Mouse (Mus musculus) bone marrow, adult 2 months (tissue): ENCODE measurements around the gene Bloc1s2. TPM values are rescaled to one million over a fixed set of nuclear protein-coding genes. Genes with fewer than 3 reads are reported as not detected.

Source experiments
- H3K27ac ChIP-seq: fragments of 200-500 bp; 2 replicates; pipeline ENCODE4 v1.5.1; 2012; ENCODE audit warnings: low read depth, mild to moderate bottlenecking, control low read depth, inconsistent platforms, low read length; ENCODE audit not compliant: control insufficient read depth, poor library complexity, insufficient read depth
- H3K4me1 ChIP-seq: fragments of 200-500 bp; 2 replicates; pipeline ENCODE4 v1.6.1; 2011; ENCODE audit warnings: low read length; ENCODE audit not compliant: control insufficient read depth, insufficient read depth
- H3K4me3 ChIP-seq: fragments of 200-500 bp; replicated peaks from 2 replicates; pipeline ENCODE3; 2011; ENCODE audit warnings: mild to moderate bottlenecking, low read depth, low read length, control low read depth; ENCODE audit not compliant: control insufficient read depth
- CTCF ChIP-seq: fragments of 200-500 bp; IDR thresholded peaks from 2 replicates; pipeline ENCODE4 v1.5.1; 2011; ENCODE audit warnings: low read length, control low read depth; ENCODE audit not compliant: control insufficient read depth, insufficient read depth
- POLR2A ChIP-seq: fragments of 200-500 bp; IDR thresholded peaks from 2 replicates; pipeline ENCODE4 v1.6.1; 2011; ENCODE audit warnings: low read depth, mild to moderate bottlenecking, control low read depth, low read length, borderline replicate concordance; ENCODE audit not compliant: control insufficient read depth
- WGBS: fragments of 180-500 bp; shearing (Covaris S2); methylation state at CpG from one replicate; pipeline ENCODE4 v1.1.7; 2018; 5-methylcytosine and 5-hydroxymethylcytosine counted together
- polyA plus RNA-seq: library from polyadenylated mRNA; stranded (reverse); fragments of >200 nt; gene quantifications from 2 replicates; pipeline ENCODE4 v1.2.4, GENCODE M21; 2011; ENCODE audit warnings: low replicate concordance; ENCODE audit not compliant: missing spikeins, insufficient read depth, insufficient read length

Gene Bloc1s2
- 40.9 and 78.0 TPM in 2 replicates for polyA plus RNA-seq

DNA sequence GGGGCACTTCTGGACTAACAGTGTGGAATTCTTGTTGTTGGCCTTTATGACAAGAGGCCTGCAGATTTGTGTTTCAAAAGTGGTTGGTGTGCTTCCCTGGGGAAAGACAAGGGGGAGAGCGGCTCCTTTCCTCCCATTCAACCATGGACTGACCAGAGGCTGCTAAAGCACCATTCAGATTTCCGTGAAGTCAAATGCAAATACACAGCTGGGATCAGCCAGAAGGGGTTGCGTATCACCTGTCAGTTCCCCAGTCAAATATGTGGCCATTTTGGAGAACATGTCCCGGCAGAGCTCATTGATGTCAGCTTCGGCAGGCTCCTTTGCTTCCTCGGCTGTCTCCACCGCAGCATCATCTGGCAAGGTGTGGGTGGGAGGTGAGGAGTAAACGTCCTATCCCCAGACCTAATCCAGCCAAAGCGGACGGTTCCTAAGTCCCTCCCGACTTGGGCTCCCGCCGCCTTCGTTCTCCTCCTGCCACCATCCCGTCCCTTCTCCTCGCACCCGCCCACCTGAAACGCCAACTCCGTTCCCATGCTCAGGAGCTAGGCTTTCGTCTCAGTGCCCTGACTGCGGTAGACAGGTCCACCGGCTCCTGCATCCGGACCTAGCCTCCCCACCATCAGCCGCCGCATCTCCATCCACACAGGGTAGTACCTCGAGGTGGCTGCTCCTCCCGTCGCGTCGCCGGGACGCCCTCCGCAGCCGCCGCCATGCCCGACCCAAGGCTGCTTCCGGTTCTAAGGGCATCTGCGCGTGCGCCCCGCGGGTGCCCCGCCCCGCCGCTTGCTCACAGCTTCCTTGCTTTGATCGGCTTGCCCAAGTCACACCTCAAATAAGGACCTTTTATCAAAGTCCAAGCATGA is at the start of gene Bloc1s2:
Gene Bloc1s2 (minus strand): TSS at position 745 of the 866 bp plus-strand sequence.
- TF ChIP-seq CTCF (no peak), POLR2A (peak; percentile 78; the same call in 1 of the 2 replicates)
- Histone ChIP-seq H3K27ac (peak within 1 kb of the TSS; percentile 44), H3K4me3 (peak within 1 kb of the TSS; percentile 96), H3K4me1 (peaks cover 2% of the 10 kb centered on the region; the same call in 1 of the 2 replicates)
- 1% methylated on average over 46 of the region's 46 CpGs for WGBS

DNA sequence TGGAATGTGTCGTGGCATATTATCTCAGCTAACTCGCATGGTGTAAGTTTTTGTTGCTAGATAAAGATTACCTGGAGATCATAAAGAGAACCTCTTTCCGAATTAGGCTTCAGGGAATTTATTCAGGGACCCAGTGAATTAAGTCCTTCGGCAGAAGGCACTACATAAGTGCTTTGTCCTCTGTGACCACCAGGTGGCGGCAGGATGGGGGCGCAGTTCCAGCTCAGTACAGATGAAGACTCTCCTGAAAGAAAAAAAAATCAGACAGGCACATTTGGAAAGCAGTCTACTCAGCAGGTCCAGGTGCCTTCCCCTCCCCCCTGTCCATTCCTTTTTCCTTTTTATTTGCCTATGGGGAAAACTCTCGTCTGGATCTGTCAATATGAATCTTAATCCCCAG is 48.9 kb upstream of the Bloc1s2 start:
- no peaks in the 10 kb centered on the region; the same call in 1 of the 2 replicates for H3K4me1 ChIP-seq
- no peak overlapping the region for H3K27ac ChIP-seq
- 22% methylated on average over 7 of the region's 7 CpGs for WGBS
- TF ChIP-seq POLR2A (no peak), CTCF (peak; percentile 83)
- no peak overlapping the region for H3K4me3 ChIP-seq

DNA sequence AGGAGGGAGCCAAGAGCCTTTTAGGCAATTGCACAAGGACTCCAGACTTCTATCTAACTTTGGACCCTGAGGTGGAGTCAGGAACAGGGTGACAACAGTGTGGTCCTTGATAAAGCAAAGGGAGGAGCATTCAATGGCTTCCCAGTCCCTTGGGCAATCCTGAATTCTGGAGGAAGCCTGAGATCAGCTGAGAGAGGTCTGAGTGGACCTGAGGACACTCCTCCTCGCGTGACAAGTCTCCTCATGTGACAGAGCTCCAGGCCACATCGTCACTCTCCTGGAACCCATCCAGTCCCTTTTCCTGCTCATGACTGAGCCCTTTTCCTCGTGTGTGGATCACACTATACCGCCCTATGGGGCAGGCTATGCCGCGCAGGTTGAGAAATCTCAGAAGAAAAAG is 47.7 kb upstream of the Bloc1s2 start:
- WGBS = 35% methylated on average over 7 of the region's 7 CpGs
- TF ChIP-seq POLR2A = no peak
- TF ChIP-seq CTCF = no peak
- no peak overlapping the region for H3K27ac ChIP-seq
- no peak overlapping the region for H3K4me3 ChIP-seq
- no peaks in the 10 kb centered on the region; the same call in 1 of the 2 replicates for H3K4me1 ChIP-seq

DNA sequence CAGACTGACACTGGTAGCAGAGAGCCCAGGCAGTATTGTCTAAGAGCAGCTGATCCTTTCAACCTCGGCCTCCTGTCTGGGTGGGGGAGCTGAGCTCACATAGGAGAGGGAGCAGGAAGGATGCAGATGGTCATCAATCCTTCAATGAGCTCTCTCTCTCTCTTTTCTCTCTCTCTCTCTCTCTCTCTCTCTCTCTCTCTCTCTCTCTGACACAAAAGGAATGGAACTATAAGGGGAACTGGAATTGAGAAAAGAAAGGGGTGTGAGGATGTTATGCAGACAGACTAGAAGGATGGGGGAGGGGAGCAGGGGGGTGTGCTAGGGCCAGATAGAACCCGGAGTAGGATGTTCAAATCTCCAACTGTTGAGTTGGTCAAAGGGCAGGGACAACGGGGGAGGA is 46.1 kb upstream of the Bloc1s2 start, which contains the start of gene Pkd2l1:
Gene Pkd2l1 (minus strand): TSS at position 101 of the 400 bp plus-strand sequence.
- no peaks in the 10 kb centered on the region for H3K4me1 ChIP-seq
- 27% methylated on average over 3 of the region's 3 CpGs for whole genome bisulfite sequencing
- TF ChIP-seq CTCF (no peak), POLR2A (no peak)
- no peak within 1 kb of the TSS for H3K4me3 ChIP-seq
- H3K27ac ChIP-seq = no peak within 1 kb of the TSS

DNA sequence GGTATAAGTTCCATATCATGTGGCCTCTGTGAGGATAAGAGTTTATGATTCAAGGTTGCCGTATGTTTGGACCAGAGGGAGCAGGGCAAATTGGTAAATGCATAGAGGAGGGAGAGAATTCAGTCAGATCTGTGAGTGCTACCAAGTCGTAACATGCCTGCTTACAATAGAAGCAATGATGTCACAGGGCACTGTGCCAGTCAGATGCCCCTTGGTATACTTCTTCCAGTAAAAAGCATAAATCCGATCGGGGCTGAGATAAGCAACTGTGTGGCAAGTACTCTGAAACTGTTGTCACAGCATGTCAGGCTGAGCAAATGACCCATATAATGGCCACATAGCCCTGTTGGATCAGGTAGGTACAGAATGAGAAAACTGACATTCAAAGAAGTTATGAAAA is 42.8 kb upstream of the Bloc1s2 start:
- TF ChIP-seq POLR2A = no peak
- TF ChIP-seq CTCF = no peak
- WGBS = 70% methylated on average over 4 of the region's 4 CpGs

DNA sequence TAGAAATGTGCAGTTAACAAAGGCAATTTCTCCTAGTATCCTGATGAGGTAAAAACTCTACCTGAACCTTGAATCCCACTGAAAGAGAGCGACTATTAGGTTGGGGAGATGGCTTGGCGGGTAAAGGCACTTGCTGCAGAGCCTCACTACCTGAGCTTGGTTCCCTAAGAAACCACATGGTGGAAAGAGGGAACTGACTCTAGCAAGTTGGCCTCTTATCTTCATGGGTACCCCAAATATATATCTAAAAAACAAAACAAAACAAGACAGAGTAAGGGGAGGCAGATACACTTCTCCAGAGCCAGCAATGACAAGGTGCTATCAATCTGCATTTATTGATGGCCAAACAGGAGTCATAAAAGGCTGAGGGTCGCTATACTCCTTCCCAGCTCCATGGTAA is 37.7 kb upstream of the Bloc1s2 start:
- 71% methylated on average over 3 of the region's 3 CpGs for WGBS
- no peaks in the 10 kb centered on the region for H3K4me1 ChIP-seq
- no peak overlapping the region for H3K27ac ChIP-seq
- TF ChIP-seq POLR2A (no peak), CTCF (no peak)
- H3K4me3 ChIP-seq = no peak overlapping the region

More for the DNA sequence above, 42.8 kb upstream of the Bloc1s2 start:
- H3K27ac ChIP-seq = no peak overlapping the region
- H3K4me1 ChIP-seq = no peaks in the 10 kb centered on the region
- no peak overlapping the region for H3K4me3 ChIP-seq

DNA sequence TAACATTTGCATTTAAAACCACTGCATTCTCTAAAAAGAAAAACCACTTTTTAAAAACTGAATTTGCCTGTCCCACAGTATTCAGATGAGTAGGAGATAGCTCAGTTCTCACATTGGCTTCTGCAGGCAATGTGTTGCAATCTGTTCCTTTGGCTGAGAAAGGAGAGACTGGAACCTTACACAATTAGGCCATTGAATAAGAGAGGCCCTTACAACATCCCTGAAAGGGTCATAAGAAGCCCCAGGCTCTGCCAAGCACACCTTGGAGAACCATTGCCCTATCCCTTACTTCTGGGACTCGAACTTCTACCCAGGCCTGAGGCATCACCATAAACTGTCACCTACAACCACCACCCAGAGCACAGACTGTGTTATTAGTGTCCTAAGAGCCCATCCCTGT is 34.3 kb upstream of the Bloc1s2 start:
- 69% methylated on average over 1 of the region's 1 CpGs for WGBS
- no peak overlapping the region for H3K4me3 ChIP-seq
- H3K4me1 ChIP-seq = no peaks in the 10 kb centered on the region
- no peak for TF ChIP-seq CTCF
- TF ChIP-seq POLR2A = no peak
- no peak overlapping the region for H3K27ac ChIP-seq

DNA sequence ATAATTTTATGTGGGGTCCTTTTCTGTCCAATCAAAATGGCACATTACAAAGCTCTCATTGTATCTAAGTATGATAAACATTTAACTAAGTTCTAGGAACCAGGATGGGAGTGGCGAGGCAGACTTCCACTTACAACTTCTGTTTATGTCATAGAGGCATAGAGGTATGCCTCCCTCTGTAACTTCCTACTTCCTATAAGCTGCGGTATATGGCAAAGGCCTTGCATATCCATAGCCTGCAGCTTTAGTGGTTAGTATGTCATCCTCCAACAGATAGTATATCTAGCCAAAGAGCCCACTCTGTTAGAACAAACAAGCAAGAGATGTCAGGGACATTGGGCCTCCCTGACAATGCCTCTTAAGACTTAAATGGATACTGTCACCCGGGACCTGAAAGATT is 30.5 kb upstream of the Bloc1s2 start:
- H3K4me1 ChIP-seq = no peaks in the 10 kb centered on the region
- TF ChIP-seq CTCF = no peak
- WGBS = 54% methylated on average over 3 of the region's 3 CpGs

More for the DNA sequence above, 30.5 kb upstream of the Bloc1s2 start:
- no peak overlapping the region for H3K27ac ChIP-seq
- H3K4me3 ChIP-seq = no peak overlapping the region
